Mouse (Mus musculus): ENCODE measurements around the gene Rsrc2. TPM values are rescaled to one million over a fixed set of nuclear protein-coding genes. Genes with fewer than 3 reads are reported as not detected.

The Rsrc2 gene
- polyA plus RNA-seq (2014; fragmentation: Illumina TruSeq; extraction: RNeasy Lipid Tissue Mini Kit (QIAGEN cat#74804); ENCODE audit: low read depth, low replicate concordance): 92.5 TPM

GRCm38 (mm10) chr5:123749065-123750064, at the start of gene Rsrc2, which contains the start of gene Kntc1:
TSS of gene Rsrc2 (minus strand) at chr5:123749414.
TSS of gene Kntc1 (plus strand) at chr5:123749716.

GRCm38 (mm10) chr5:123720328-123721311, 28.6 kb downstream of the Rsrc2 start, which contains the start of gene Zcchc8:
TSS of gene Zcchc8 (minus strand) at chr5:123721100.

GRCm38 (mm10) chr5:123684221-123685144, 64.7 kb downstream of the Rsrc2 start, which contains the start of gene Clip1:
TSS of gene Clip1 (minus strand) at chr5:123684618.

Other genes starting within 250 kb of the Rsrc2 start
- gene B3gnt4, start 239.0 kb downstream of the Rsrc2 start, polyA plus RNA-seq (2014; fragmentation: Illumina TruSeq; extraction: RNeasy Lipid Tissue Mini Kit (QIAGEN cat#74804); ENCODE audit: low read depth, low replicate concordance): not detected
- gene Diablo, start 225.2 kb downstream of the Rsrc2 start, polyA plus RNA-seq (2014; fragmentation: Illumina TruSeq; extraction: RNeasy Lipid Tissue Mini Kit (QIAGEN cat#74804); ENCODE audit: low read depth, low replicate concordance): 47.1 TPM
- gene Gm49027, start 223.9 kb downstream of the Rsrc2 start, polyA plus RNA-seq (2014; fragmentation: Illumina TruSeq; extraction: RNeasy Lipid Tissue Mini Kit (QIAGEN cat#74804); ENCODE audit: low read depth, low replicate concordance): not detected
- gene Vps33a, start 176.4 kb downstream of the Rsrc2 start, polyA plus RNA-seq (2014; fragmentation: Illumina TruSeq; extraction: RNeasy Lipid Tissue Mini Kit (QIAGEN cat#74804); ENCODE audit: low read depth, low replicate concordance): 8.1 TPM
- gene Clip1, start 64.8 kb downstream of the Rsrc2 start, polyA plus RNA-seq (2014; fragmentation: Illumina TruSeq; extraction: RNeasy Lipid Tissue Mini Kit (QIAGEN cat#74804); ENCODE audit: low read depth, low replicate concordance): 18.4 TPM
- 32.2 TPM for gene Zcchc8, start 28.3 kb downstream of the Rsrc2 start, polyA plus RNA-seq (2014; fragmentation: Illumina TruSeq; extraction: RNeasy Lipid Tissue Mini Kit (QIAGEN cat#74804); ENCODE audit: low read depth, low replicate concordance)
- gene Kntc1, start 302 bp upstream of the Rsrc2 start, polyA plus RNA-seq (2014; fragmentation: Illumina TruSeq; extraction: RNeasy Lipid Tissue Mini Kit (QIAGEN cat#74804); ENCODE audit: low read depth, low replicate concordance): not detected
- gene Hcar2, start 116.1 kb upstream of the Rsrc2 start, polyA plus RNA-seq (2014; fragmentation: Illumina TruSeq; extraction: RNeasy Lipid Tissue Mini Kit (QIAGEN cat#74804); ENCODE audit: low read depth, low replicate concordance): not detected
- not detected for gene Hcar1, start 130.6 kb upstream of the Rsrc2 start, polyA plus RNA-seq (2014; fragmentation: Illumina TruSeq; extraction: RNeasy Lipid Tissue Mini Kit (QIAGEN cat#74804); ENCODE audit: low read depth, low replicate concordance)
- 135 TPM for gene Denr, start 157.8 kb upstream of the Rsrc2 start, polyA plus RNA-seq (2014; fragmentation: Illumina TruSeq; extraction: RNeasy Lipid Tissue Mini Kit (QIAGEN cat#74804); ENCODE audit: low read depth, low replicate concordance)
- not detected for gene Gm43518, start 178.0 kb upstream of the Rsrc2 start, polyA plus RNA-seq (2014; fragmentation: Illumina TruSeq; extraction: RNeasy Lipid Tissue Mini Kit (QIAGEN cat#74804); ENCODE audit: low read depth, low replicate concordance)
- 1.7 TPM for gene Ccdc62, start 181.3 kb upstream of the Rsrc2 start, polyA plus RNA-seq (2014; fragmentation: Illumina TruSeq; extraction: RNeasy Lipid Tissue Mini Kit (QIAGEN cat#74804); ENCODE audit: low read depth, low replicate concordance)
- 0.87 TPM for gene Hip1r, start 224.2 kb upstream of the Rsrc2 start, polyA plus RNA-seq (2014; fragmentation: Illumina TruSeq; extraction: RNeasy Lipid Tissue Mini Kit (QIAGEN cat#74804); ENCODE audit: low read depth, low replicate concordance)